Mouse (Mus musculus) myocyte (in vitro differentiated cells): ENCODE data around the gene Fam118b.

Experiments
- CEBPB ChIP-seq: IDR thresholded peaks from 2 replicates; pipeline ENCODE4 v1.6.1; 2011; ENCODE audit warnings: mild to moderate bottlenecking, moderate library complexity; ENCODE audit not compliant: poor library complexity, insufficient read depth, severe bottlenecking
- MAX ChIP-seq: IDR thresholded peaks from one replicate; pipeline ENCODE4 v1.6.1; 2011; ENCODE audit warnings: low read depth, mild to moderate bottlenecking, control low read depth
- TCF3 ChIP-seq: IDR thresholded peaks from one replicate; pipeline ENCODE4 v1.6.1; 2011; ENCODE audit warnings: low read depth, control low read depth; ENCODE audit not compliant: insufficient read length

DNA sequence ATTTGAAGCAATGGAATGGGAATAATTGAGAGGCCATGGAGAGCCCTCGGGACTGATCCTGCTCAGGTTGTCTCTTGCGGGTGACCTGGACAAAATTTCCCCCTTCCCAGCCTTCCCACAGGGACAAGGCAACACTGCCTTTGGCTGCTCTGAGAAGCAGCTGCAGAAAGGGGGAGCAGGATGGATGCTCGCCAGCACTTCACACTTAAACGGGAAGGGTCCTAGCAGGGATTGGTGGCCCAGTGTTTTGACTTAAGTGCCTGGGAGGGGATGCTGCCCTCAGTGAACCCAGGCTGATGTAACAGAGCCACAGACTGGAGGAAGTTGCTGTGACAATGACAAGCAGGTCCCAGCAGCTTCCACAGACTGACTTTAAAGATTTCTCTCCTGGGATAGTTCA is 46.0 kb upstream of the Fam118b start:
- TF ChIP-seq TCF3 (no peak), CEBPB (no peak), MAX (no peak)
